Mouse (Mus musculus): ENCODE data around the gene Nus1.

GRCm38 (mm10) chr10:52381845-52382591 lies 35.3 kb upstream of the Nus1 start, which contains the start of gene Gopc:
- TF ChIP-seq CTCF (IDR thresholded peaks at IDR 0.05; ENCODE audit: control insufficient read depth, insufficient read depth, low read length) (no peak), POLR2A (IDR thresholded peaks at IDR 0.05; ENCODE audit: borderline replicate concordance, control insufficient read depth, low read depth, low read length) (peak; percentile 74; the same call in 1 of the 2 replicates)

All from bone marrow, adult 2 months (tissue).